Mouse (Mus musculus) C2C12 (cell line): ENCODE measurements around the gene Olfr323.

Experiments
- CTCF ChIP-seq: IDR thresholded peaks from one replicate; pipeline ENCODE4 v1.5.1; 2011; ENCODE audit not compliant: control insufficient read depth, insufficient read depth, insufficient read length
- MAX ChIP-seq: IDR thresholded peaks from one replicate; pipeline ENCODE4 v1.6.1; 2011; ENCODE audit warnings: mild to moderate bottlenecking, control low read depth
- USF1 ChIP-seq: IDR thresholded peaks from one replicate; pipeline ENCODE4 v1.6.1; 2011; ENCODE audit warnings: low read depth, mild to moderate bottlenecking, control low read depth, moderate library complexity

DNA sequence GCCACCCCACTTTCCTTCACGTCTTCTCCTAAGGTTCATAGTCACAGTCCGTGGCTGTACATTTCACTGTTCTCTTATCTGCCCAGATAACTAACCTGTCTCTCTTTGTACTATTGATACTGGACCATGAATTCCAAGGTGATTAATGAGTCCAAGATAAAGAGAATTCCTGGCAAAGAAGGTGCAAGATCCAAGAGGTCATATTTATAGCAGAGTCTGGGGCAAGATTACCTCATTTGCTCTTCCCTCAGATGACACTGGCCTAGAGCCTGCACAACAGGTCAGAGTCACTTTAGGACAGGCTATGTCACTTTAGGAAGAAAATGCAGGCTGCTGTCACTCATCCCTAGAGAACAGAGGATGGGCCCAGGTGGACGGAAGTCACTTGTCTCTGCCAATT lies 25.1 kb downstream of the Olfr323 start:
- TF ChIP-seq CTCF = no peak
- no peak for TF ChIP-seq MAX
- no peak for TF ChIP-seq USF1
